Mouse (Mus musculus): ENCODE measurements around the gene Syne1. TPM values are rescaled to one million over a fixed set of nuclear protein-coding genes. Genes with fewer than 3 reads are reported as not detected.

The Syne1 gene
- total and polyA plus RNA-seq, 2 experiments, result 9.6 to 26.4 TPM

DNA sequence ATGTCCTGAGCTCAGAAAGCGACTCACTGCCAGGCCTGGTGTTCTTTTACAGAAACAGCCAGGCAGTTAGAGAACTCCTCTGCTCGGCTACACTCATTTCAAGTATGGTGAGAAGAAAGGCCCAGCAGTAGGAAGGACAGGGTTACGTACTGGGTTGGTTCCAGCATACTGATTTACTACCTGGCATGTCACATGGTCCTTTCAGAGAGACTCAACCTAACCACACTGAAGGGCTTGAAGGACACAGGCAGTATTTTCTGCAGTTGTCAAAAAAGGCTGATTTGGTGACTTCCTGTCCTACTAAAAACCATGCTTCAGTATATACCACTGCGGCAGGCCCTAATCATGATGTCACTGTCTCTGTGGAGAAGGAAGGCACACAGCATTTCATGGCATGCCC, 238.8 kb downstream of the Syne1 start:
- H3K4me1 ChIP-seq (ENCODE audit: control insufficient read depth, insufficient read depth, low read length), result no peaks in the 10 kb centered on the region
- no peak for DNase-seq (ENCODE audit: extremely low read depth, low read depth, low spot score)
- 88% methylated on average over 4 of the region's 4 CpGs for WGBS

DNA sequence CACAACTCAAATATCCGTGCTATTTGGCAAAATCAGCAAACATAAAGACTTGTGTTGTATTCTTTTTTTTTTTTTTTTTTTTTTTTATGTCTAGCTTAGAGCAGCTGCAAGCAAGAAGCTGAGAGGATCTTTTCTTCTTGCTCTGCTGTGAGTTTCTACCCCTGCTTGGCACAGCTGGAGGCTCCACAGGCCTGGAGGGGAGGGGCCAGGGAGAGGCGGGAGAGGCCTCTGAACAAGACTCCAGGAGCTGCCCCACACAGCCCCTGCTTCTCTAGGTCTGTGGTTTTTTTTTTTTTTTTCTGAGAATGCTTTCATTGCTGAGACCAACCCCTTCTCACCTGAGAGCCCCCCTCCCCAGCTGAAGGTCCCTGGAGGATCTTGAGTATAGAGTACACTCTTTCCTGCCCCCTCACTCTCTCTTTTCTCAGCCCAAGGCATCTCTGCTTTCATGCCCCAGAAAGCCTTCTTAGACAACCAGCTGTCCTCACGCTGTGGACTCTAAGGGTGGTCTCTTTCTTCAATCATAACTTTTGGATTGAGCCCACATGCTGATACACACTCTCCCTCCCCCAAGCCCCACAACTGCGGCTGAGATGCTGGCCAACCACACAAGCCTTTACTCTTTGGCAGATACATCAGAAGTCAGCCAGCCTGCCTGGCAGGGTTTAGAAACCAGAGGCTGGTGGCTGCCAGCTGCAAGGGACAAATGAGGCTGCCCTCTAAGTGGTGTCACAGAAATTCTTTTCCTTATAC, 241.1 kb downstream of the Syne1 start:
- 80% methylated on average over 4 of the region's 4 CpGs for WGBS
- no peaks in the 10 kb centered on the region for H3K4me1 ChIP-seq (ENCODE audit: control insufficient read depth, insufficient read depth, low read length)
- no peak overlapping the region for H3K9ac ChIP-seq (ENCODE audit: low read depth, low read length)
- peaks cover 2% of the 10 kb centered on the region; the same call in 1 of the 2 replicates for H3K36me3 ChIP-seq (ENCODE audit: control insufficient read depth, insufficient read depth, low read length)
- no peak for DNase-seq (ENCODE audit: extremely low read depth, low read depth, low spot score)
- H3K27ac ChIP-seq (replicated peaks; ENCODE audit: insufficient read depth, low read depth, low read length), result no peak overlapping the region
- no peaks in the 10 kb centered on the region for H3K27me3 ChIP-seq (ENCODE audit: control insufficient read depth, insufficient read depth, low read length)
- H3K4me3 ChIP-seq (ENCODE audit: insufficient read depth, low read depth, low read length), result no peak overlapping the region
- H3K79me2 ChIP-seq (ENCODE audit: control insufficient read depth, insufficient read depth, low read length), result no peaks in the 10 kb centered on the region
- TF ChIP-seq POLR2A (IDR thresholded peaks at IDR 0.05; ENCODE audit: extremely low read depth, insufficient read depth, low read length) (no peak), CTCF (IDR thresholded peaks at IDR 0.05; ENCODE audit: low read depth, low read length) (no peak)

More for the DNA sequence above, 238.8 kb downstream of the Syne1 start:
- Histone ChIP-seq H3K36me3 (ENCODE audit: control insufficient read depth, insufficient read depth, low read length) (peaks cover 4% of the 10 kb centered on the region; the same call in 1 of the 2 replicates), H3K4me3 (ENCODE audit: insufficient read depth, low read depth, low read length) (no peak overlapping the region), H3K79me2 (ENCODE audit: control insufficient read depth, insufficient read depth, low read length) (no peaks in the 10 kb centered on the region), H3K9ac (ENCODE audit: low read depth, low read length) (no peak overlapping the region), H3K27ac (replicated peaks; ENCODE audit: insufficient read depth, low read depth, low read length) (no peak overlapping the region), H3K27me3 (ENCODE audit: control insufficient read depth, insufficient read depth, low read length) (no peaks in the 10 kb centered on the region)
- TF ChIP-seq CTCF (IDR thresholded peaks at IDR 0.05; ENCODE audit: low read depth, low read length), result no peak
- TF ChIP-seq POLR2A (IDR thresholded peaks at IDR 0.05; ENCODE audit: extremely low read depth, insufficient read depth, low read length), result no peak

DNA sequence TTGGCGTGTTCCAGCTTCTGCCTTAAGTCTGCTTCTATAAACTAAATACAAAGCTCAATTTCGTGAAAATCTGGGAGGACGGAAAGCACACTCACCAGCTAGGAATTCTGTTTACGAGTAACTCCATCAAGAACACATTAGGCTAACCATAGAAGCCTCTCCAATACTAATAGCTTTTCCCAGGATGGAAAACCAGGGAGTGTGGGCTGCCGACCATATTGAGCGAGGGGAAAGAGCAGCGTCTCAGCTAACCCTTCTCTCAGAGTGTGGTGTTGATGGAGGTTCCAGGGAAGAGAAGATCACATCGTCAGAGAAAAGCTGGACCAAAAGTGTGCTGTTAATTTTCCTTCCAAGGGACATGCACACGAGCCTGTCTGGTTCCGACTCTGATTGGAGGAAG, 241.9 kb downstream of the Syne1 start:
- WGBS, result 81% methylated on average over 10 of the region's 10 CpGs
- peaks cover 2% of the 10 kb centered on the region; the same call in 1 of the 2 replicates for H3K36me3 ChIP-seq (ENCODE audit: control insufficient read depth, insufficient read depth, low read length)

DNA sequence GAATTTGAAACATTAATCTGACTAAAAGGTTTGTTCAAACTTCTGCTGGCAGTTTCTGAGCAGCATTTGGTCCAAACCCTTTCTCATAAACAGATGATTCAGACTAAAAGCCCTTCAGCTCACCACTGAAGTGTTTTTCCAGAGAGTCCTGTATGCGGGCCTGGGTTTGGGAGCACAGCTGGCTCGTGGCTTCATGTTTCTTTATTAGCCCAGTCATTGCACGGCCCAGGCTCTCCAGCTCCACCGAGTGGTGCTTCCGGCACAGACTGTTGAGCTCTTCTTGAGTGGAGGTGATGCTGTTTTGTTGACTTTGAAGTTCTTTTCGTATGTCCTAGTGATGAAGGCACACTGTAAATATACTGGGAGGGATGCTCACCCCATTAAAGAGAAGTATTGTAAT, 245.7 kb downstream of the Syne1 start:
- no peak overlapping the region for H3K27ac ChIP-seq (replicated peaks; ENCODE audit: insufficient read depth, low read depth, low read length)
- TF ChIP-seq CTCF (IDR thresholded peaks at IDR 0.05; ENCODE audit: low read depth, low read length) (peak; percentile 39; the same call in 1 of the 2 replicates), POLR2A (IDR thresholded peaks at IDR 0.05; ENCODE audit: extremely low read depth, insufficient read depth, low read length) (no peak)
- no peaks in the 10 kb centered on the region for H3K4me1 ChIP-seq (ENCODE audit: control insufficient read depth, insufficient read depth, low read length)
- no peak for DNase-seq (ENCODE audit: extremely low read depth, low read depth, low spot score)
- 55% methylated on average over 6 of the region's 6 CpGs for WGBS
- H3K4me3 ChIP-seq (ENCODE audit: insufficient read depth, low read depth, low read length), result no peak overlapping the region
- no peaks in the 10 kb centered on the region for H3K27me3 ChIP-seq (ENCODE audit: control insufficient read depth, insufficient read depth, low read length)
- no peaks in the 10 kb centered on the region for H3K79me2 ChIP-seq (ENCODE audit: control insufficient read depth, insufficient read depth, low read length)
- no peak overlapping the region for H3K9ac ChIP-seq (ENCODE audit: low read depth, low read length)
- H3K36me3 ChIP-seq (ENCODE audit: control insufficient read depth, insufficient read depth, low read length), result peaks cover 2% of the 10 kb centered on the region; the same call in 1 of the 2 replicates

More for the DNA sequence above, 241.9 kb downstream of the Syne1 start:
- H3K4me1 ChIP-seq (ENCODE audit: control insufficient read depth, insufficient read depth, low read length), result no peaks in the 10 kb centered on the region
- no peak for DNase-seq (ENCODE audit: extremely low read depth, low read depth, low spot score)
- H3K27me3 ChIP-seq (ENCODE audit: control insufficient read depth, insufficient read depth, low read length), result no peaks in the 10 kb centered on the region
- no peak overlapping the region for H3K9ac ChIP-seq (ENCODE audit: low read depth, low read length)
- H3K4me3 ChIP-seq (ENCODE audit: insufficient read depth, low read depth, low read length), result no peak overlapping the region
- no peak for TF ChIP-seq CTCF (IDR thresholded peaks at IDR 0.05; ENCODE audit: low read depth, low read length)
- TF ChIP-seq POLR2A (IDR thresholded peaks at IDR 0.05; ENCODE audit: extremely low read depth, insufficient read depth, low read length), result no peak
- H3K79me2 ChIP-seq (ENCODE audit: control insufficient read depth, insufficient read depth, low read length), result no peaks in the 10 kb centered on the region
- H3K27ac ChIP-seq (replicated peaks; ENCODE audit: insufficient read depth, low read depth, low read length), result no peak overlapping the region

DNA sequence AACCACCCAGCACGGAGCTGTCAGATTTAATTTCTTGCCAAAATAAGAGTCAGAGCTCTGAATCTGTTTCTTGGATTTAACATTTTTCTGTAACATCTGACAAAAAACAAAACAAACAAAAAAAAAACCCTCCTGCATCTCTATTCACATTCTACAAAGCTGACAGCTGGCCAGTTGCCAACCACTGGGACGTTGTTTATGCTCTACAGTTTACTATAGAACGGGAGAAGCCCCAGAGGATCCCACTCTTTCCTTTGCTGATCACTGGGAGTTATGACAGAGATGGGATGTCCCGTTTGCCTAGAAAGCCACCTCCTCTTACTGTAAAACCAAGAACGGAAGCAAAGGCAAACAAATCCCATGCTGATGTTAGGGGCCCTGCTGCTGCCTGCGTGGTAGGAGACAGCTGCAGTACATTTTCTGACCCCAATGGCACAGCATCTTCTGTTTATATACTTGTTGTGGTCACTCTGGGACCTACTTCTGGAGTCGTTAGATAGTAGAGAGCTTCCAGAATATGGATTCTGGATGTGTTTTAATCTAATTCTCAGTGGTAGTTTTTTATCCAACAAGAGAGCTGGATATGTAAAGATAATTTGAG, 255.9 kb downstream of the Syne1 start:
- no peaks in the 10 kb centered on the region for H3K4me1 ChIP-seq (ENCODE audit: control insufficient read depth, insufficient read depth, low read length)
- peaks cover 7% of the 10 kb centered on the region for H3K36me3 ChIP-seq (ENCODE audit: control insufficient read depth, insufficient read depth, low read length)
- no peaks in the 10 kb centered on the region for H3K27me3 ChIP-seq (ENCODE audit: control insufficient read depth, insufficient read depth, low read length)
- TF ChIP-seq POLR2A (IDR thresholded peaks at IDR 0.05; ENCODE audit: extremely low read depth, insufficient read depth, low read length) (no peak), CTCF (IDR thresholded peaks at IDR 0.05; ENCODE audit: low read depth, low read length) (no peak)
- no peak overlapping the region for H3K27ac ChIP-seq (replicated peaks; ENCODE audit: insufficient read depth, low read depth, low read length)
- H3K9ac ChIP-seq (ENCODE audit: low read depth, low read length), result no peak overlapping the region
- H3K79me2 ChIP-seq (ENCODE audit: control insufficient read depth, insufficient read depth, low read length), result no peaks in the 10 kb centered on the region
- no peak overlapping the region for H3K4me3 ChIP-seq (ENCODE audit: insufficient read depth, low read depth, low read length)
- WGBS, result 54% methylated on average over 7 of the region's 7 CpGs
- no peak for DNase-seq (ENCODE audit: extremely low read depth, low read depth, low spot score)

DNA sequence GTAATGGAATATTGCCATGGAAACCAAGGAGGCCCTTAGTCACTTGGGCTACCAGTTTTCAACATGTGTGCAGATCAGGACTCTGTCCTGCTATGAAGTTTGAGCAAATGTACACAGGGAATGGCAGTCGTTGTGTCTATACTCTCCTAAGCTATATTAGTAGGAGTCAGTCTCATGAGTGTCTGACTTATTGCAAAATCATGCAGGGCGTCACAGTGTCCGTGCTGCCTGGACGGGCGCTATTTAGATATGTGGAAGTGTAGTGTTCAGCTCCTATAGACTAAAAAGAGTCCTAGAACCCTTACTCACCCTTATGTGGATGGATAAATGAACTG, 261.7 kb downstream of the Syne1 start:
- 87% methylated on average over 5 of the region's 5 CpGs for WGBS
- TF ChIP-seq CTCF (IDR thresholded peaks at IDR 0.05; ENCODE audit: low read depth, low read length) (no peak), POLR2A (IDR thresholded peaks at IDR 0.05; ENCODE audit: extremely low read depth, insufficient read depth, low read length) (no peak)
- DNase-seq (ENCODE audit: extremely low read depth, low read depth, low spot score), result no peak
- H3K27me3 ChIP-seq (ENCODE audit: control insufficient read depth, insufficient read depth, low read length), result no peaks in the 10 kb centered on the region
- no peaks in the 10 kb centered on the region for H3K4me1 ChIP-seq (ENCODE audit: control insufficient read depth, insufficient read depth, low read length)
- peaks cover 6% of the 10 kb centered on the region for H3K36me3 ChIP-seq (ENCODE audit: control insufficient read depth, insufficient read depth, low read length)
- H3K4me3 ChIP-seq (ENCODE audit: insufficient read depth, low read depth, low read length), result no peak overlapping the region
- no peak overlapping the region for H3K9ac ChIP-seq (ENCODE audit: low read depth, low read length)
- H3K79me2 ChIP-seq (ENCODE audit: control insufficient read depth, insufficient read depth, low read length), result no peaks in the 10 kb centered on the region
- H3K27ac ChIP-seq (replicated peaks; ENCODE audit: insufficient read depth, low read depth, low read length), result no peak overlapping the region

All from liver, adult 2 months (tissue).